Mouse (Mus musculus): Measurements from ENCODE around the gene Tmem150b. TPM values are rescaled to one million over a fixed set of nuclear protein-coding genes. Genes with fewer than 3 reads are reported as not detected.
A peak's percentile ranks its signal among the peaks of the same experiment; 100 is the strongest.

Gene Tmem150b
- polyA plus RNA-seq, 1 experiment from 2014 or later: 0.25 TPM

DNA sequence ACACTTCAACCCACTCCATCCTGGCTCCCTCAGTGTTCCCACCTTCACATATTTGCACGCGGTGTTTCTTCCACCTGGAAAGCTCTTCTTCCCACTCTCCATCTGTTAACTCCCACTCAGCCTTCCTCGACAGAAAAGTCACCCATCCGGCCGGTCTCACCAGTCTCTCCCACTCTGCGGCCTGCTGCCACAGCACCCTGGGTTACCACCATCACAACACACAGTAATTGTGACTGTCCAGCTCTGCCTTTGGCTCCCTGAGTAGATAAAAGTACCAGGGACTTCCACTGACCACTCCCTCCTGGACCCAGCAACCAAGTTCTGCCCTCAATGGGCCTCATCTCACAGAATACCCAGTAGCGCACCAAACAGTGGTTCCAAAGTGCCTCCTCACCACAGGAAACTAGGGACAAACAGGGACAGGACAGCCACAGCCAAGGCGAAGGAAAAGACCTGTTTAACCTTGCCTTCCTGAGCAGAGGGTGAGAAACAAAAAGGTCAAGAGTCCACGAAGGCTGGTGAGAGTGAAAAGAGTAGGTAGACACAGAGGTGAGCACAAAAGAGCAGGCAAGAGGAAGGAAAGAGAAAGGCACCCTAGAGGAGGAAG, 67.4 kb downstream of the Tmem150b start:
- peak overlapping the region; percentile 73 for H3K4me3 ChIP-seq
- H3K9ac ChIP-seq: peak overlapping the region; percentile 74
- peaks cover 46% of the 10 kb centered on the region for H3K4me1 ChIP-seq
- 53% methylated on average over 9 of the region's 9 CpGs for WGBS
- no peaks in the 10 kb centered on the region for H3K27me3 ChIP-seq (replicated peaks)
- H3K27ac ChIP-seq: peak overlapping the region; percentile 94
- H3K36me3 ChIP-seq (replicated peaks): 0 out of 2 replicates have a peak, but pooled peaks cover 4% of the 10 kb centered on the region
- ATAC-seq (replicated peaks): no peak
- peak overlapping the region; percentile 96 for H3K4me2 ChIP-seq
- no peaks in the 10 kb centered on the region for H3K9me3 ChIP-seq

Other genes starting within 250 kb of the Tmem150b start
- 50.3 and 51.3 TPM in 2 replicates for gene Ppp1r12c, start 223.6 kb downstream of the Tmem150b start, polyA plus RNA-seq (2015; fragmentation: Nextera tagmentation; extraction: Ambion mirVana)
- gene Tnnt1, start 208.9 kb downstream of the Tmem150b start, polyA plus RNA-seq (2015; fragmentation: Nextera tagmentation; extraction: Ambion mirVana): 4.1 and 4.3 TPM in 2 replicates
- gene Tnni3, start 201.0 kb downstream of the Tmem150b start, polyA plus RNA-seq (2015; fragmentation: Nextera tagmentation; extraction: Ambion mirVana): 1.4 and 3.5 TPM in 2 replicates
- gene Dnaaf3, start 192.8 kb downstream of the Tmem150b start, polyA plus RNA-seq (2015; fragmentation: Nextera tagmentation; extraction: Ambion mirVana): 2.3 and 2.8 TPM in 2 replicates
- gene Syt5, start 177.7 kb downstream of the Tmem150b start, polyA plus RNA-seq (2015; fragmentation: Nextera tagmentation; extraction: Ambion mirVana): 155 and 162 TPM in 2 replicates
- 0.75 and 1.3 TPM in 2 replicates for gene Ptprh, start 121.2 kb downstream of the Tmem150b start, polyA plus RNA-seq (2015; fragmentation: Nextera tagmentation; extraction: Ambion mirVana)
- gene Tmem86b, start 93.8 kb downstream of the Tmem150b start, polyA plus RNA-seq (2015; fragmentation: Nextera tagmentation; extraction: Ambion mirVana): 3.8 and 4.2 TPM in 2 replicates
- 10.5 TPM in 2 replicates for gene Ppp6r1, start 66.2 kb downstream of the Tmem150b start, polyA plus RNA-seq (2015; fragmentation: Nextera tagmentation; extraction: Ambion mirVana)
- gene Hspbp1, start 40.2 kb downstream of the Tmem150b start, polyA plus RNA-seq (2015; fragmentation: Nextera tagmentation; extraction: Ambion mirVana): 165 TPM in 2 replicates
- 8.6 TPM in 2 replicates for gene Brsk1, start 34.6 kb downstream of the Tmem150b start, polyA plus RNA-seq (2015; fragmentation: Nextera tagmentation; extraction: Ambion mirVana)
- gene Kmt5c, start 14.9 kb upstream of the Tmem150b start, polyA plus RNA-seq (2015; fragmentation: Nextera tagmentation; extraction: Ambion mirVana): 75.3 and 77.2 TPM in 2 replicates
- gene Cox6b2, start 27.8 kb upstream of the Tmem150b start, polyA plus RNA-seq (2015; fragmentation: Nextera tagmentation; extraction: Ambion mirVana): 21.6 and 23.6 TPM in 2 replicates
- not detected in 2 replicates for gene Fam71e2, start 46.1 kb upstream of the Tmem150b start, polyA plus RNA-seq (2015; fragmentation: Nextera tagmentation; extraction: Ambion mirVana)
- gene Il11, start 57.6 kb upstream of the Tmem150b start, polyA plus RNA-seq (2015; fragmentation: Nextera tagmentation; extraction: Ambion mirVana): 1.0 and 1.6 TPM in 2 replicates
- gene Tmem190, start 57.7 kb upstream of the Tmem150b start, polyA plus RNA-seq (2015; fragmentation: Nextera tagmentation; extraction: Ambion mirVana): not detected in 2 replicates
- gene Tmem238, start 64.4 kb upstream of the Tmem150b start, polyA plus RNA-seq (2015; fragmentation: Nextera tagmentation; extraction: Ambion mirVana): 5.4 and 5.8 TPM in 2 replicates
- 186 and 187 TPM in 2 replicates for gene Rpl28, start 67.6 kb upstream of the Tmem150b start, polyA plus RNA-seq (2015; fragmentation: Nextera tagmentation; extraction: Ambion mirVana)
- 265 and 288 TPM in 2 replicates for gene Ube2s, start 87.3 kb upstream of the Tmem150b start, polyA plus RNA-seq (2015; fragmentation: Nextera tagmentation; extraction: Ambion mirVana)
- 15.3 and 16.6 TPM in 2 replicates for gene Shisa7, start 119.4 kb upstream of the Tmem150b start, polyA plus RNA-seq (2015; fragmentation: Nextera tagmentation; extraction: Ambion mirVana)
- 3.1 and 4.6 TPM in 2 replicates for gene Isoc2b, start 145.0 kb upstream of the Tmem150b start, polyA plus RNA-seq (2015; fragmentation: Nextera tagmentation; extraction: Ambion mirVana)
- 0.54 and 0.57 TPM in 2 replicates for gene Isoc2a, start 151.9 kb upstream of the Tmem150b start, polyA plus RNA-seq (2015; fragmentation: Nextera tagmentation; extraction: Ambion mirVana)
- gene Gm36210, start 181.3 kb upstream of the Tmem150b start, polyA plus RNA-seq (2015; fragmentation: Nextera tagmentation; extraction: Ambion mirVana): 0.40 and 0.65 TPM in 2 replicates
- gene Zfp628, start 190.0 kb upstream of the Tmem150b start, polyA plus RNA-seq (2015; fragmentation: Nextera tagmentation; extraction: Ambion mirVana): 4.5 and 4.6 TPM in 2 replicates
- gene Nat14, start 196.8 kb upstream of the Tmem150b start, polyA plus RNA-seq (2015; fragmentation: Nextera tagmentation; extraction: Ambion mirVana): 46.3 and 47.7 TPM in 2 replicates
- 1.0 and 1.4 TPM in 2 replicates for gene Ssc5d, start 200.5 kb upstream of the Tmem150b start, polyA plus RNA-seq (2015; fragmentation: Nextera tagmentation; extraction: Ambion mirVana)
- gene Sbk2, start 239.2 kb upstream of the Tmem150b start, polyA plus RNA-seq (2015; fragmentation: Nextera tagmentation; extraction: Ambion mirVana): 0.29 TPM in 1 of 2 replicates, not detected in the other
- gene Sbk3, start 245.9 kb upstream of the Tmem150b start, polyA plus RNA-seq (2015; fragmentation: Nextera tagmentation; extraction: Ambion mirVana): 0.32 and 0.41 TPM in 2 replicates